Mouse (Mus musculus): ENCODE results near the gene Cd6. TPM values are rescaled to one million over a fixed set of nuclear protein-coding genes. Genes with fewer than 3 reads are reported as not detected.

Gene Cd6
- polyA plus RNA-seq, 1 experiment from 2014 or later: not detected

DNA sequence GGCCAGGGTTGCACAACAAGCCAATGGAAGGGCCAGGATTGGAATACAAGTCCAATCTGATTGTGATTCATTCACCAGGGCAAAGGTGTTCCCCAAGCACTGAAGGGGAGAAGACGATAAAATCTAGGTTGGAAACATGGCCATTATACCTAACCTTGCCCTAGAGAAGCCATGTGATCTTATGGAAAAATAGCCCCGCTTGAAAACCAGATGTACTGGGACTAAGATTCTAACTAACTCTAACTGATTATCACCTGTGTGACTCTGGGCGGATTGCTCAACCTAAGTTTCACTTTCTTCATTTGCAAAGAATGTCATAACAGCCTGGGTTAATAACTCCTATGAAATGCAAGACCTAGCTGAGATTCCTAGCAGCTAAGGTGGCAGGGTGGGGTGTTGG, 25.6 kb upstream of the Cd6 start:
- no peaks in the 10 kb centered on the region for H3K27me3 ChIP-seq
- no peak for ATAC-seq (ENCODE audit: low FRiP score)
- no peaks in the 10 kb centered on the region; the same call in 1 of the 2 replicates for H3K4me1 ChIP-seq
- H3K4me3 ChIP-seq (replicated peaks): no peak overlapping the region
- H3K9ac ChIP-seq: no peak overlapping the region
- no peak overlapping the region for H3K4me2 ChIP-seq
- H3K36me3 ChIP-seq (replicated peaks): peaks cover 44% of the 10 kb centered on the region
- no peaks in the 10 kb centered on the region for H3K9me3 ChIP-seq
- no peak overlapping the region for H3K27ac ChIP-seq
- WGBS: 82% methylated on average over 3 of the region's 3 CpGs

DNA sequence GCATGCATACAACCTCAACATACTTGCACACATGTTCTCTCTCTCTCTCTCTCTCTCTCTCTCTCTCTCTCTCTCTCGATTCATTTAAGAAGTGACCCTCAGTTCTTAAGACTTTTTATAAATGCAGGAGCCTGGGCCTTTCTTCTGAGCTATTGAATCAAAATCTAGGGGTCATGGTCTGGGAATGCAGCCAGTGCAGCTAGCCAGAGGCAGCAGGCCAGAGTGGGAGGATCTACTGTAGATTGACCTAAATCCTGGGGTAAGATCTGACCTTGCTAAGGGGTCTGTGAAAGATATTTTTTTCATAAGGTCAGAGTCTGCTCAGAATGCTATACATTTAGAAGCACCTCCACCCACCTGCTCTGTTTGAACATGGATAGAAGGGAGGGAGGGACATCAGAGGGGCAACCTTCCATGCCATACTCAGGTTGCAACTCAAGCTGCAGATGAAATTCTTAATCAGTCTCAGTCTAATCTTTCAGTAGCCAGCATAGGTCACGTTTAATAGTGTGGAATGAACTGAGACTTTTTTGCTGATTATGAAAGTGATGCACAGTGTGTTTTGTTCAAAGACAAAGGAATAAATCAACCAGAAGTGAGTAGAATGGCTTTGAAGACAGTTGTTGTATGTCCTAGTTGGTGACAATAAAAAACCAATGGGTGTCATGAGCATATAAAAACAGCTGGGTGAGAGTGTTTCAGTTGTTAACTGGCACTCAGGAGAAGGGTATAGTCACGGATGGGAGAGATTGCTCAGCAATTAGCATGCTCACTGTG, 17.6 kb upstream of the Cd6 start:
- no peaks in the 10 kb centered on the region for H3K9me3 ChIP-seq
- H3K4me1 ChIP-seq: no peaks in the 10 kb centered on the region
- no peak overlapping the region for H3K27ac ChIP-seq
- 49% methylated on average over 3 of the region's 3 CpGs for WGBS
- H3K4me3 ChIP-seq (replicated peaks): no peak overlapping the region
- H3K9ac ChIP-seq: no peak overlapping the region
- no peaks in the 10 kb centered on the region for H3K36me3 ChIP-seq (replicated peaks)
- no peaks in the 10 kb centered on the region; the same call in 1 of the 2 replicates for H3K27me3 ChIP-seq
- no peak for ATAC-seq (ENCODE audit: low FRiP score)
- H3K4me2 ChIP-seq: no peak overlapping the region

DNA sequence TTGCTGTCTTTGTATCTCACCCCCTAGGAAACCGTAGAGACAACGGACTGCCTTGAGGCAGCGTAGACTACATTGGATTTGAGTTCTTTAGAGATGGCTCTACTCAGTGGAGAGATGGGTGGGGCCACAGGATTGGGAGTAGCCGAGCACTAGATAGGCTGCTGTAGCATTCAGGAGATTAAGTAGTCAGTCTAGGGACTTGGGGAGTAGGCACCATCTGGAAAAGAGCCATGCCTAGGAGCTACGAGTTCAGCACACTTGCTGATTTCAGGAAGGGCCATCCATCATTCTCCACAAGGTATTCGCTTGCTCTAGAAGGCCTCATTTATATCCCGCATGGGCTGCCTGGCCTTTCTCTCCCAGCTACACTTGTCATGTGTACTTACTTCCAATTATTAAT, 16.3 kb upstream of the Cd6 start:
- WGBS: 80% methylated on average over 7 of the region's 7 CpGs
- H3K9ac ChIP-seq: no peak overlapping the region
- H3K4me2 ChIP-seq: no peak overlapping the region
- no peaks in the 10 kb centered on the region for H3K36me3 ChIP-seq (replicated peaks)
- no peaks in the 10 kb centered on the region; the same call in 1 of the 2 replicates for H3K27me3 ChIP-seq
- no peaks in the 10 kb centered on the region for H3K9me3 ChIP-seq
- H3K4me1 ChIP-seq: no peaks in the 10 kb centered on the region
- ATAC-seq (ENCODE audit: low FRiP score): no peak
- H3K4me3 ChIP-seq (replicated peaks): no peak overlapping the region
- H3K27ac ChIP-seq: no peak overlapping the region

DNA sequence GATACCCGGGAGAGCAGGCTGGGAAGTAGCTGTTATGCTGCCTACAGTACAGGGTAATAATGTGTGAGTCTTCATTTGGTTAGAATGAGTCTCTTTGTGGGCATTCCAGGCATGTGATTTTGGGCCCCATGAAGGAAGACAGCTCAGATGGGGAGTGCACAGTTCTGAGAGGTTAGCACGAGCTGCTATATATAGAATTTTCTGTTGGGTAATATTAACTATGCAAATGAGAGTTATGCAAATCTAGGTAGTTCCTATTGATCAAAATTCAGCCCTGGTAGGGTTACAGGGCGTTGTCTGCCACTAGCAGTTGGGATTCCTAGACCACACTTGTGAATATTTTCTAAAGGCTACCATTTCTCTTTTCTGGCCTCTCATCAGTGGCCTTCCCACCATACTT, 15.6 kb upstream of the Cd6 start:
- no peak overlapping the region for H3K4me3 ChIP-seq (replicated peaks)
- H3K4me1 ChIP-seq: no peaks in the 10 kb centered on the region
- H3K27ac ChIP-seq: no peak overlapping the region
- no peaks in the 10 kb centered on the region; the same call in 1 of the 2 replicates for H3K27me3 ChIP-seq
- H3K9me3 ChIP-seq: no peaks in the 10 kb centered on the region
- no peaks in the 10 kb centered on the region for H3K36me3 ChIP-seq (replicated peaks)
- no peak for ATAC-seq (ENCODE audit: low FRiP score)
- no peak overlapping the region for H3K9ac ChIP-seq
- WGBS: 82% methylated on average over 3 of the region's 3 CpGs
- H3K4me2 ChIP-seq: no peak overlapping the region

DNA sequence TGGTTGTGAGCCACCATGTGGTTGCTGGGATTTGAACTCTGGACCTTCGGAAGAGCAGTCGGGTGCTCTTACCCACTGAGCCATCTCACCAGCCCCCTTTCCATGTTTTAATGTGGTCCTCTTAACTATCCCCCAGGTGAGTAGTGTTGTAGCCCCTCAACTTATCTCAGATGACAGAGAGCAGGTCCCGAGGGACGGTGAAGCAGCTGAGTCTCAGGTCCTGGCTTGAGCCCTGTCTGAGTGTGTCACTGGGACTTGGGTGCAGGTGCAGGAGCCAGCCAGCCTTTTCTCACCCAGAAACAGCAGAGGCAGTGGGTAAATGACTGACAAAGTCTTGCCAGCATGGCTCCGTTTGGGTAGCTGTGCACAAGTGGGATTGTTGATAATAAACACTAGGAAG, 14.3 kb upstream of the Cd6 start:
- Histone ChIP-seq H3K4me3 (replicated peaks) (no peak overlapping the region), H3K4me1 (no peaks in the 10 kb centered on the region), H3K9me3 (no peaks in the 10 kb centered on the region), H3K27me3 (no peaks in the 10 kb centered on the region; the same call in 1 of the 2 replicates), H3K27ac (no peak overlapping the region), H3K36me3 (replicated peaks) (no peaks in the 10 kb centered on the region), H3K9ac (no peak overlapping the region), H3K4me2 (no peak overlapping the region)
- no peak for ATAC-seq (ENCODE audit: low FRiP score)
- WGBS: 92% methylated on average over 5 of the region's 5 CpGs

DNA sequence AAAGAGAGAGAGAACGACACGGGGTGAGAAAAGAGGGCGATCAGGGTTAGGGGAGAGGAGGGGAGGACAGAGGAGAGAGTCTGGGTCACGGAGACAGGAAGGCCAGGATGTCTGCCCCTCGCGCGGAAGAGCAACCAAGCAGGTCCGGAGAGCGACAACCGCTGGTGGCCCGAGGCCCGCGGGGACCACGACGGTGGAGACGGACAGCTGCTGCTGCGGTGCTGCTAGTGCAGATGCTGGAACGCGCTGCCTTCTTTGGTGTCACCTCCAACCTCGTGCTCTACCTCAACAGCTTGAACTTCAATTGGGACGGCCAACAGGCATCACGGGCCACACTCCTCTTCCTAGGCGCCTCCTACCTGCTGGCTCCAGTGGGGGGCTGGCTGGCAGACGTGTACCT, 13.1 kb upstream of the Cd6 start:
- Histone ChIP-seq H3K4me1 (no peaks in the 10 kb centered on the region), H3K27me3 (no peaks in the 10 kb centered on the region; the same call in 1 of the 2 replicates), H3K4me3 (replicated peaks) (no peak overlapping the region), H3K9me3 (no peaks in the 10 kb centered on the region), H3K9ac (no peak overlapping the region), H3K27ac (no peak overlapping the region), H3K36me3 (replicated peaks) (no peaks in the 10 kb centered on the region), H3K4me2 (no peak overlapping the region)
- ATAC-seq (ENCODE audit: low FRiP score): no peak
- 60% methylated on average over 24 of the region's 24 CpGs for WGBS

DNA sequence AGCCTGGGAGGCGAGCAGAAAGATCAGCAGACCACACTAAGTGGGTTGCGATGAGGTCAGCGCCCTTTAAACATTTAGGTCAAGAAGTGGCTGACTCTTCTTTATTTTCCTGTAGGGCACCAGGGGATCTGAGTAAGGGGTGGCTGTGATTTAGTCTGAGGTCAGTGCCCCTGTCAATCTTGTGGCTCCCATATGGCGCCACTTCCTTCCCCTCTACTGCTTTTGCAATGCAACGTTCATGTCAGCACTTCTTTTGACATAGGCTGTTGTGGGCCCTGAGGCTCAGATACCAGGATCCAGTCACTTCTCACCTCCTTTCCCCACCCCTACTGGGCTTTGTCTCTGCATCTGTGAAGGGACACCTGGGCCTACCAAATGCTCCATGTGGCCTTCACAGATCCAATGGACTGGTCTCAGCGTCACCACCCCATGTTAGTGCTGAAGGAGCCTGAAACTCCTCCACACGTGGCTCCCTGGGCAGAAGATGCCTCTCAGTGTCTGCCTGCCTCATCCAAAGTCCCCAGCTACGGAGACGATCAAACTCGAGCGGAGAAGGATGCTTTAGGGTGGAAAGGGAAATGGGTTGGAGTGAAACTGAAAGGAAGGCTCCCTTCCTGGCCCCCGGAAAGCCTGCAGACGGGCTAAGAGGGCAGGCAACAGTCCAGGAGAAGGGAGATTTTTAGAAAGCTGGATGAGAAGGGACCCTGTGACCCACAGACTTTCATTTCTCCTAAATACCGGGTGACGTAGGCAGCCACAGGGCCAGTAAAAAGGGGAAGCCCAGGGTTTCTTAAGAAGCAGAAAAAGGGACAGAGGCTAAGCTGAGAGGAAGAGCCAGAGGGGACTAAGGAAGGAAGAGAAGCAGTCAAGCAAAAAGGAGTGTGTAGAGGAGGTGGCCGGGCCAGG, 12.1 kb upstream of the Cd6 start:
- no peak for ATAC-seq (ENCODE audit: low FRiP score)
- H3K4me1 ChIP-seq: no peaks in the 10 kb centered on the region
- no peaks in the 10 kb centered on the region for H3K36me3 ChIP-seq (replicated peaks)
- no peaks in the 10 kb centered on the region; the same call in 1 of the 2 replicates for H3K27me3 ChIP-seq
- no peaks in the 10 kb centered on the region for H3K9me3 ChIP-seq
- H3K27ac ChIP-seq: no peak overlapping the region
- H3K4me2 ChIP-seq: no peak overlapping the region
- 67% methylated on average over 16 of the region's 16 CpGs for WGBS
- no peak overlapping the region for H3K4me3 ChIP-seq (replicated peaks)
- H3K9ac ChIP-seq: no peak overlapping the region

DNA sequence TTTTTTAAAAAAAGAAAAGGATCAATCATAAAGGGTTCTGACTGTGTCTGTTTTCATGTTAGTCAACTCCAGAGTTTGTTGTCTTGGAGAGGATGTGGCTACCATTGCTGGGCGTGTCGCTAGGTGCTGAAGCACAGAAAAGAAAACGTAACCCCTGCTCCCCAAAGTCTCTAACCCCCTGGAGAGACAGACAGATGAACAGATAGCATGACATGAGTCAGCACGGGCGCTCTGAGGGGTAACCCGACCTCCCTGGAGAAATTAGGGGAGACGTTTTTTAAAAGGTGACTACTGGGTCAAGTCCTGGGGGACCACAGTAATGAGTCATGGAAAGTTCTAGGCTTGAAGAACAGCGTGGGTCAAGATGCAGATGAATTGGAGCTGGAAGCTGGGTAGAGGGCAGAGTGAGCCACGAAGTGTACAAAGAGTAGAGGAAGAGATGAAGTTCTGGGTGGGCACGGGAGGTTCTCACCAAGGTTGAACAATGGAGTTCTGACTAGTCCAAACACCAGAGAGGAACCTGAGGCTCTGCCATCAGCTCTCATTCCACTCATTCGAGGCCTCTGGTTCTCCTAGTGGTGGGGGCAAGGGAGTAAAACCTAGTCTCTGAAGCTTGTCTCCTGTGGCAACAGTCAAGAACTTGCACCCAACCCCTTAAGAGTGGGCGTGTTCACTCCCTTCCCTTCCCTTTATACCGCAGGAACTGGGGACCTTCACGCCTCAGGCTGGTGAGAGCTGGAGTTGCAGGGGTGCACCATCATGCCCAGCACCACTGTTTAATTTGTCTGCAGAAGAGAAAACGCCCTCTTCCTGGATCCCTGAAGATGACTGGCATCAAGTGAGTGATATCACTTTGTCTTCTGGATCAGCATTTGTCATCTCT, 9.4 kb upstream of the Cd6 start, which contains the start of gene Slc15a3:
TSS of gene Slc15a3 (plus strand) at position 718 of the 883 bp plus-strand sequence.
- H3K9ac ChIP-seq: no peak within 1 kb of the TSS
- 85% methylated on average over 15 of the region's 15 CpGs for WGBS

DNA sequence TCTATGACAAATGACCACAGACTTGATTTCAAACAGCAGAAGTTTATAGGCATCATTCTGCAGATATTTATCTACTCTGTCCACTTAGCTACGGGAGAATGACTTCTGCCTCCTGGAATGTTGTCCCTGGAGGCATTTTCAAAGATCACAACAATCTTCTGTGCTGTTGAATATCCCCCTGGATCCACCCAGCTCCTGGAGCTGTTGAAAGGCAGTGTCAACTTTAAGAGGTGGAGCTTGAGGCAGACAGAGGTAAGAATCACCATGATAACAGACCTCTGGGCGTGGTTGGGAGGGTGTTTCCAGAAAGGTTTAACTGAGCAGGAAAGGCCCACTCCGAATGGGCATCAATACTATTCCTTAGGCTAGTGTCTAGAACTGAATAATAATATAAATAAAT, 5.8 kb upstream of the Cd6 start:
- Histone ChIP-seq H3K27me3 (no peaks in the 10 kb centered on the region), H3K4me1 (no peaks in the 10 kb centered on the region), H3K4me3 (replicated peaks) (no peak overlapping the region), H3K9me3 (no peaks in the 10 kb centered on the region), H3K27ac (no peak overlapping the region), H3K4me2 (no peak overlapping the region), H3K9ac (no peak overlapping the region), H3K36me3 (replicated peaks) (no peaks in the 10 kb centered on the region)
- ATAC-seq (ENCODE audit: low FRiP score): no peak
- WGBS: 66% methylated on average over 3 of the region's 3 CpGs

More for the DNA sequence above, 9.4 kb upstream of the Cd6 start, which contains the start of gene Slc15a3:
- no peak for ATAC-seq (ENCODE audit: low FRiP score)
- Histone ChIP-seq H3K4me2 (no peak within 1 kb of the TSS), H3K4me1 (no peaks in the 10 kb centered on the region), H3K36me3 (replicated peaks) (no peaks in the 10 kb centered on the region), H3K27me3 (no peaks in the 10 kb centered on the region; the same call in 1 of the 2 replicates), H3K4me3 (replicated peaks) (no peak within 1 kb of the TSS), H3K27ac (no peak within 1 kb of the TSS), H3K9me3 (no peaks in the 10 kb centered on the region)

DNA sequence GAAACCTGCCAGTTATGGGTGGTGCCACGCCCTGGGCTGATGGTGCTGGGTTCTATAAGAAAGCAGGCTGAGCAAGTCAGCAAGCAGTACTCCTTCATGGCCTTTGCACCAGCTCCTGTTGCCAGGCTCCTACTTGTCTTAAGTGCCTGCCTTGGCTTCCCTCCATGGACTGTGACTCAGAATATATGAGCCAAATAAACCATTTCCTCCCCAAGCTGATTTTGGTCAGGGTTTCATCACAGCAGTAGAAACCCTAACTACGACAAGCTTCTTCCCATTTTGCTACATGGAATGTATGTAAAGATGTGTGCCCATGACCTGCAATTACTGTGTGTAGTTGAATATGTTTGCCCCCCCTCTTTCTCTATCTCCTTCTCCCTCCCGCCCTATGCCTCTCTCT, 3.8 kb upstream of the Cd6 start:
- Histone ChIP-seq H3K4me1 (no peaks in the 10 kb centered on the region), H3K9ac (no peak overlapping the region), H3K4me2 (no peak overlapping the region), H3K27ac (no peak overlapping the region), H3K36me3 (replicated peaks) (no peaks in the 10 kb centered on the region), H3K27me3 (no peaks in the 10 kb centered on the region), H3K9me3 (no peaks in the 10 kb centered on the region), H3K4me3 (replicated peaks) (no peak overlapping the region)
- no peak for ATAC-seq (ENCODE audit: low FRiP score)
- 77% methylated on average over 3 of the region's 3 CpGs for WGBS

DNA sequence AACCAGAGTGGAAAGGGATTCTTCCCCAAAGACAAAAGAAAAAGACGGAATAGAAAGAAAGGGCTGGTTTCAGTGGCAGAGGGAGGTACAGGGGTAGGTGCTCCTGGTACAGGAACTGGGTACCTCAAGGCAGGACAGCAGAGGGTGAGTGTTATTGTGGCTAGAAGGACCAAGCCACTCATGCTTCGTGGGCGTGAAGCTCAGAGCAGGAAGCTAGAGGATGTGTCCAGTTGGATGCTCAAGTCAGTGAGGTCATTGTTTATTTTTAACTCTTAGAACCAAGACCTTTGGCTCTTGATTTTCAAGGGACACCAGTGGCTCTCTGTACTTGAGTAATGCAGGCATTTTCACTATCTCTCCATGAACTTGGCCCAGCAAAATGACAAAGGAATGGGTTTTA, 2.2 kb upstream of the Cd6 start:
- Histone ChIP-seq H3K27me3 (no peaks in the 10 kb centered on the region), H3K9ac (no peak overlapping the region), H3K4me3 (replicated peaks) (no peak overlapping the region), H3K4me1 (no peaks in the 10 kb centered on the region), H3K36me3 (replicated peaks) (no peaks in the 10 kb centered on the region), H3K9me3 (no peaks in the 10 kb centered on the region), H3K27ac (no peak overlapping the region), H3K4me2 (no peak overlapping the region)
- 95% methylated on average over 3 of the region's 3 CpGs for WGBS
- ATAC-seq (ENCODE audit: low FRiP score): no peak

DNA sequence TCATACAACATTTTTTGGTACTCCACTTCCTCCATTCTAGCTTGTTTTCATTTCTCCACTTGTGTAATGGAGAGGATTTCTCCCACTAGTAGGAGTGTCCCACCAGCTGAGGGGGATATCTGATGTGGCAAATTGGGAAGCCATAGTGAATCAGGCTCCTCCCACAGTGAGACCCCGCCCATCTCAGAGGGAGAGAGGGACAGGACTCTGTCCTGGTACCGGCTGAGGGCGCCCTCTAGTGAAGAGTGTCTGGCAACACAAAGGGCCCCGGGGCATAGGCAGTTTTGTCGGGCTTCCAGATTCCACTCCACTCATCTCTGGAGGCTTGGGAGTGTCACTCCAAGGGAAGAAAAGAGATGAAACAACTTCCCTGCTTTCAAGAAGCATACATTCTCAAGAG, 1.6 kb upstream of the Cd6 start:
- H3K4me1 ChIP-seq: no peaks in the 10 kb centered on the region
- no peak overlapping the region for H3K9ac ChIP-seq
- no peak overlapping the region for H3K4me3 ChIP-seq (replicated peaks)
- H3K36me3 ChIP-seq (replicated peaks): no peaks in the 10 kb centered on the region
- no peaks in the 10 kb centered on the region for H3K27me3 ChIP-seq
- 8% methylated on average over 5 of the region's 5 CpGs for WGBS
- H3K9me3 ChIP-seq: no peaks in the 10 kb centered on the region
- ATAC-seq (ENCODE audit: low FRiP score): 0 out of 2 replicates have a peak, but pooled peaks have one; percentile 27
- no peak overlapping the region for H3K4me2 ChIP-seq
- no peak overlapping the region for H3K27ac ChIP-seq
